Mouse (Mus musculus) Muller cell, postnatal 12 days (primary cell): ENCODE data around the gene Rhbdf1.
A peak's percentile ranks its signal among the peaks of the same experiment; 100 is the strongest.
"Not testable (repeated sequence)": the region's sequence is repeated elsewhere in the genome, so short reads cannot be mapped to it uniquely, and the experiment has no call there.

Experiments used
- DNase-seq: peaks from one replicate; pipeline ENCODE4 v3.0.0-alpha.2; 2015; ENCODE audit errors: inconsistent ontology term

The Rhbdf1 gene

DNA sequence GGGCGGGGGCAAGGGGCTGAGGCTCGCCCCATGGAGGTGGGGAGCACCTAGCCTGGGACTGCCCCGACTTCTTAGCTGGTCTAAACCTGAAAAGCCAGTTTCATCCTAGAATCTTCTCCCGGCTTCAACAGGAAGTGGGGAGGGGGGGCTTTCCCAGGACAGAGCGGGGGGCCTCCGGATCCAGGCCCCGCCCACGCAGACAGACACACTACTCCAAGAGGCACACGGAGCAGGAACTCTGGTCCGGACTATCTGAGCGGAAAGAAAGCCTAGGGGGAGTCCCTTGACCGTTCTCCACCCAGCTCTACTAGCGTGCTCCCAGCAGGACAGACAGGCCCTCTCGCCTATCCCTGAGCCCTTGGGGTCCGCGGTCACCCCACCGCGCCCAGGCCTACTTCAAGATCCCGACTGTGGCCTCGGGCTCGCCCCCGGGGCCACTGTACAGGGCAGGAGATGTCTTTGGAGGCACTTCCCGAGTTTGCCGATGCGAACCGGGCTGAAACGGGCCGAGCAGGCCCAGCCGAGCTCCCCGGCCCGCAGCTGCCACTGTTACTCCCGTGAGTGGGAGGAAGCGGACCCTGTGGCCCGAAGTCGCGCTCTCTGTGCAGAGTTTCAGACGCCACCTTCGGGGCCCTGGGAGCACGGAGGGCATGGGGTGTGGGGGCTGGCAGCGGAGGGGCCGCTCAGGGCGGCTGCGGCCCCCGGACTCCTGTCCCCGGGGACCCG, 712 bp downstream of the Rhbdf1 start:
- DNase-seq = peak; percentile 83

DNA sequence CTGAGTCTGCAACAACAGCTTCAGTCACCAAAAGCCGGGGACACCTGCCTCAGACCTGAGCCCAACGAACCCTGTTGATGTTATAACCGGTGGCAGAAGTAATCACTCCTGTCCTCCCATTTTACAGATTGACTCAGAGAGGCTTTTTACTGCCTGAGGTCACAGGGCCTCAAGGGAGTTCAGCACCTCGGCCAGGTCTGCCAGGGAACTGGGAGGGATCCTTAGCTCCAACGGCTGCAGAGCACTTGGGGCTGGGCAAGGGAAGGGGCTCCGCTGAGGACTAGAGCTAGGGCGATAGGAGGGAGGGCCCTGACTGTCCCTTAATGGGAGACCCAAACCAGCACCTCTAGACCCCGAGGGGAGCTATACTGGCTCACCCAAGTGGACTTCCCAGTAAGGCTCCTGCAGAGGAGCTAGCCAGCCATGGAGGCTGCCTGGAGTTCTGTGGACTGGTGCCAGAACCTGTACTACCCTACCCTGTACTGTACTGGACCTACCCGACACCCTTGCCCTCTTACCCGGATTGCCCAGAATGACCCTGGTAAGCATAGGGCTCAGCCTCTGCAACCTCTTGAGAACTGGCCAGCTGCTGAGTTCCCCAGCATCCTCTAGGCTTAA, 1.4 kb downstream of the Rhbdf1 start:
- no peak for DNase-seq

DNA sequence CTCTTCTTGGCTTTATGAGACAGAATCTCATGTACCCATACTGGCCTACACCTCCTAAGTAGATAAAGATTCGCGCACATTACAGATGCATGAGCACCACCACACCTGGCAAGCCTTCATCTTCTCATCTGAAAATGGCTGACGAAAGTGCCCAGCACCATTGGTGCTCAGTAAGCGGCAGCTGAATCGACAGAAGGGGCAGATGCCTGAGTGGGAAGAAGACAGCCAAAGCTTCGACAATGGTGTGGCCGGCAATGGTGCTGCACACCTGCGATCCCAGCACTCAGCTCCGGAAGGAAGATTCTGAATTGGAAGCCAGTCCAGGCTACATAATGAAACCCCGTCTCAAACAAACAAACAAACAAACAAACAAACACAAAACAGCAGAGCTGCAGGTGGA, 2.8 kb downstream of the Rhbdf1 start:
- no peak for DNase-seq

DNA sequence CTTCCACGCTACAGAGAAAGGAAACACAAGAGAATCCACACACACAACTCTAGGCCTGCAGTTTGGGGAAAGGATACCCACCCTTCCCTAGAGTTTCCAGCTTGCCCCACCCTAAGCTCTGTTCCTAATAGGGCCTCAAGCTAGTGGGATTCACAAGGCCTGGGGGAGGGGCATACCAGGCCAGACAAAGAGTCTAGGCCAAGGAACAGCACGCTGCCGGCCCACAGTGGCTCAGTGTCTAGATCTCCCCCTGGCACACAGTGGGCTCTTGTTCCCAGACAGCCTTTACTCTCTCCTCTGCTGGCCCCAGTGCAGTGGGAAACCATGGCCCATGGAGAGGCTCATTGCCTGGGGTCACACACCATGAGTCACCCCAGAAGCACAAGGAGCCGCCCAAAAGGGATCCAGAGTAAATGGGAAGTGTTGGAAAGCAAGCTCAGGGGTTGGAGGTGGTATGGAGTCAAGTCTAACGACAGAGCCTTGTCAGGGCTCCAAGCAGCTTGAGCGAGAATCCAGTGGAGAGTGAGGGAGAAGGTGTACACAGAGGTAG, 3.5 kb downstream of the Rhbdf1 start:
- DNase-seq = peak; percentile 87

DNA sequence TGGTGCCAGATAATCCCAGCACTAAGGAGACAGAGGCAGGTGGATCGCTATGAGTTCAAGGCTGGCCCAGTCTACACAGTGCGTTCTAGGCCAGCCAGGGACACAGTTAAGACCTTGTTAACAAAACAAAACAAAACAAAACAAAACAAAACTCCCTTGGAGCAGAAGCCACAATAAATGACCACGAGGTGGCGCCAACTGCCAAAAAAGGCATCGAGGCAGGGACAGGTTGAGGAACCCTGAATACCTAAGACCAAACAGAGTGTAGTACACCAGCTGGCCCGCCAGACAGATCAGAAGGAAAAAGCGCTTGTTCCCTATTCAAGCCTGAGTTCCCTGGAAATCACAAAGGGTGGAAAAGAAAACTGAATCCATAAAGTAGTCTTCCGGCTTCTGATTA, 5.2 kb downstream of the Rhbdf1 start:
- peak; percentile 60 for DNase-seq

DNA sequence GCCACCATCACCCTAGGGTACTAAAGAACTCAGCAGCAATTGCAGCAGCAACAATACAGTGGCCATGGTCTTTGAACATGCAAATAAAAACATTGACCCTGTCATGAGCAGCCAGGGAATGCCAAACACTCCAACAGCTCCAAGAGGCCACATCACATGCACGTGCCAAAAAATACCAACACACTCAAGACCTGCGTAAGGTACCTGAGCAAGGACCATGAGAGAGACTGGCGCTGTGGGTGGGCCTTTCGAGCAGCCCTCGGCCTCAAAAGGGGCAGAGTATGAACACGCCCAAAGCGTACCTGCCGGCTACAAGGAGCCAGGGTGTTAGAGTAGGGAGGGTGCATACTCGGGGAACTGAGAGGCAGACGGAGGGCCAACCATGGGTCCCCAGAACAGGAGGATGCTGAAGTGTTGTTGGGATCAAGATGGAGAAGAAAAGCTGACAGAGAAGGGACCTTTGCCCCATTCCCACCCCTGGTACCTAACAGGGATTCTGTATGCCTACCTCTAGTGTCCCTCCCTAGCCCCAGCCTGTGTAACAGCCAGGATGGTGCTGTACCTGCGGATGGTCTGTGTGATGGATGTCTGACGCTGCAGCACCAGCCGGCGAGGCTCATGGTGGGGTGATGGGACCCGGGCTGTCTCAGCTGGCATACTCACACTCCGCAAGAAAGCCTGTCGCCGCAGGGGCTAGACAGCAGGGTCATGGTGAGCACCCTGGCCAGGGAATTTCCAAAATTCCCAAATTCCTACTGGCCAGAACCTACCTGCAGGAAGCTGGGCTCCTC, 6.5 kb downstream of the Rhbdf1 start:
- no peak for DNase-seq

DNA sequence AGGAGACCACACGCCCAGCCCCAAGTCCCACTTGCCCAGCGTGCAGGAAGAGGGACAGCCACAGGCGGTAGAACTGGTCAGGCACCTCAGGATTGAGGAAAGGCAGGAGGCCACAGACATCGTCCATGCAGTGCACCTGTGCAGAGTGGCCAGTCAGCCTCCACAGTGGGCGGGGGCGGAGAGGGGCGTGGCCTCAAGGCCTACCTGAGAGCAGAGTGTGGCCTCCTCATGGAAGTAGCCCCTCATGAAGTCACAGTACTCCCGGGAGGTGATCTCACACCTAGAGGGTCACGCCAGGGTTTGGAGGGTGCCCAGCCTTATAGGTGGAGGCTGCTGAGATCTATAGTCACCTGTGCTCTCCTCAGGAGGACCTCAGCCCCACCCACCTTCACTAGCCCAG, 11.5 kb downstream of the Rhbdf1 start:
- no peak for DNase-seq

DNA sequence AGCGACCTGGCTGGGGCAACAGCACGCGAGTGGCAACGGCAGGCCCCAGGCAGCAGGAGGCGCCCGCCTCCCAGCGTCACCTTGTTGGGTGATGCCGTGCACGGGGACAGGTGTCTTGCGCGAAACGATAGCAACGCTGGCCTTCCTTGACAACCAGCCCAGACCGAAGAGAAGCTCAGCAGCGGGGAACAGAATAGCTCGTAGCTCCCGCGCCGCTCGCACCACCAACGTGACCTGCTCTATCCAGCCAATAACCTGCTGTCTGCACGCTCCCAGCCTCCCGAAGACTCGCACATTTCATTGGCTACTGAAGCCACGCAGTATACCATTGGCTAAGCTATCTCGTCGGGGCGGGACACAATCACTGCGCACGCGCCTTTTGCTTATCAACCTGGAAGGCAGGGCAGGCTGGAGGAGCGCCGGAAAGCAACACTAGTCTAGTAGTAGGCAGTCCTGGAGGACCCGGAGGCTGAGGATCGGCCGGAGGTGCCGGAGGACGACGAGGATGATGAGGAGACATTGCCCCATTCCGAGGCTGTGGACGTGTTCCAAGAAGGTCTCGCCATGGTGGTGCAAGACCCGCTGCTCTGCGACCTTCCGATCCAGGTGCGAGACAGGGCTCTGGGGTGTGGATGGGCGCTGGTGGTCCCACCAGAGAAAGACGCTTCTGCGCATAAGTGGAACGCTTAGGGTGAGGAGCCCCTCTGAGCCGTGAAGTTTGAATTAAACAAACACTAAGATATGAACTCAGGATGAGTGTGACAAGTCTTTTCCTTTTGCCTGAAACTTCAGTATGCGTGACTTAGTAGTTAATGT, 16.8 kb downstream of the Rhbdf1 start, which contains the start of gene Snrnp25:
Snrnp25 (plus strand) TSS at position 358 of the 816 bp plus-strand sequence.
- DNase-seq = peak; percentile 95

DNA sequence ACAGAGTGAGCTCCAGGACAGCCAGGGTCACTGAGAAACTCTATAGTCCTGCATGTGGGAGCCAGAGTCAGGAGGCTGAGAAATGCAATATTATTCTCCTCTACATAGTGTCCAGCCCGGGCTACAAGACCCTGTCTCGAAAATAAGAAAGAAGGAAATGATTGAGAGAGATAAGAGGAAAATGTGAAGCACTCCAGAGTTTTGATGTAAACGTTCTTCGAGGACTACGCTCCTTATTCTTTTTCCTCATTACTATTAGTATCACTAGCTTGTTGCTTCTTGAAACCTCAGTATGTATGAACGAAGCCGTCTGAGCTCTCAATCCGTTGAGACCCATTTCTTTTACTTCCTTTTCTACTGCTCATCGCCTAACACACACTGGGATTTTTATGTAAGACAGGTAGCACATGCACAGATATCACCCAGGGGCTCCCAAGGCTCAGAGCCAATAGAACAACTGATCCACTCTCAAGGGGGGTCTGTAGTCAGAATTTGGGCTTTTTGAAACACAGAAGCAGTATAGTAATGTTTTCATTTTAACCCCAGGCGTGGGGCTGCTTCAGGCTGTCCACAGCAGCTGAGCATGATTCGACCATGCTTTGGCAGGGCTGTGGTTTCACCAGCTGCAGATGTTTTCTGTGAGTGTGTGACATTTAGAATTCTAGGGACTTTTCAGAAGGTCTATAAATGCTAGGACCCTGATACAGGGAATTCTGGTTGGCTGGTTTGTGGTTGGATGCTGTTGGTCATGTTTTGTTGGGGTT, 20.0 kb downstream of the Rhbdf1 start:
- no peak for DNase-seq

DNA sequence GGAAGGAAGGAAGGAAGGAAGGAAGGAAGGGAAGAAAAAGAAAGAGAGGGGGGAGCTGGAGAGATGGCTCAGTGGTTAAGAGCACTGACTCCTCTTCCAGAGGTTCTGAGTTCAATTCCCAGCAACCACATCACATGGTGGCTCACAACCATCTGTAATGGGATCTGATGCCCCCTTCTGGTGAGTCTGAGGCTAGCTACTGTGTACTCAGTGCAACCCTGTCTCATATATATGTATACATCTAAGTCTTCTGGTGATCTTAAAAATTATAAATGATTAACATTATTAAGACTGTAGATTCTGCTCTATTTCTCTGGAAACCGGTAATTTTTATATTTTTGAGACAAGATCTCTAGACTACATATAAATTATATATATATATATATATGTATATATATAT, 21.1 kb downstream of the Rhbdf1 start:
- not testable (repeated sequence) for DNase-seq

DNA sequence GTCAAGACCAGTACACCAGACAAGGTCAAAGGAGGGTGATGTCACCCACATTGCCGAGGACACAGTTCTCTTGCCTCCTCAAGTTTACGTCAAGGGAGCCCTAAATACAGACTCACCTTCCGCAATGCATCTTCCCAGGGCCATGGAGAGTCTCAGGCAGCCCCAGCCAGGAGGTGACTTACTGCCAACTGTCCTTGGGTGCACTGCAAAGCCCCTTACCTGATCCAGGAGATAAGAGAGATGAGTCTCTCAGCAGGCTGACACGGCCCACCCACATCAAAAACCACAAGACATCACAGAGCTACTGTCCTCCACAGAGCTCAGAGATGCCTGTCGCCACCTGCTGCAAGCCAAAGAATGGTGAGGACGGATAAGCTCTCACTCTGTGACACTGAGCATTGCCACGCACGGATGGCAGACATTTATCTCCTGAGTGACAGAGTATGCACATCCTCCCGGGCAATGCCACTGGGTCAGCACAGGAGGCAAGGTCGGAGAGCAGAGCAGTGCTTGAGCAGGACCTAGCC, 22.0 kb downstream of the Rhbdf1 start, which contains the start of gene Il9r:
Il9r (minus strand) TSS at position 205 of the 527 bp plus-strand sequence.
- no peak for DNase-seq

DNA sequence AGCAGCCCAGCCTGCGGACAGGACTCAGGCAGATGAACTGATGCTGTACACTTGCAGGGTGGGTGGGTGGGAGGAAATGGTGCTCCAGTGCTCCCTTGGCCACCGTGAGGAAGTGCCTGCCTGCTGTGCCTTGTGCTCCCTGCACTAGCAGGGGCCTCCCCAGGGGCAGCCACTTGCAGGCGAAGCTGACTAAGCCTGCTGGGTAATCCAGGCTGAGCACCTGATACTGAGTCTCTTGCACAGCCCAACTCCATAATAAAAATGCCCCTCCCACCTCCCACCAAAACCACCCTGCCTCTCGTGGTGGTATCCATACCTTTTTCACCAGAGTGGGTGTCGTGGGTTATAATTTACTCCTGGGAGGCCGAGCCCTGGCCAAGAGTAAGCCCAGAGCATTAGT, 22.9 kb downstream of the Rhbdf1 start:
- no peak for DNase-seq

DNA sequence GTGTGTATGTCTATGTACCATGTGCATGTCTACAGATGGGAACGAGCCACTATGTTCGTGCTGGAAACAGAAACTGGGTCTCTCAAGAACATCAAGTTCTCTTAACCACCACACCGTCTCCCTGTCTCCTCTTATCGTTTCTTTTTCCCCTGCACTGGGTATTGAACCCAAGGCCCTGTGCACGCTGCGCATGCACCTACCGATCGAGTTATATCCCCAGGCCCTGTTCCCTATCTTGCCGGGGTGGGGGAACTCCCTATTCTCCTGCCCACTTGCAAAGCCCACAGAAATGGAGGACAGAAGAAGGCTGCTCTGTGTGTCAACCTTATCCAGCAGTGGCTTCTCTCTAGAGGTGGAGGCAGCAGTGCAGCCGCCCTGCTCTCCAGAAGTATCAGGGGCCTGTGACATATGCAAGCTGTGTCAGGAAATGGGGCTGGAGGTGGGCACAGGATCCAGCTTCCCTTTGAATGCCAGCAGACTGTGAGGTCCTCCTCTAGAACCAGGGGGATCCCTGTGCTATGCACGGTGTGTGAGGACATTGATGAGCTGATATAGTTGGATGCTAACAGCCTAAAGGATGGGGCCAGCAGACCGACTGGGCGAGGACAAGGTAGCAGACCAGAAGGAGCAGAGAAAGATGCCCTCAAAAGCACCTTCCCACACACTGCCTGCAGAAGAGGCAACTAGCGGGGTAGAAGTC, 23.7 kb downstream of the Rhbdf1 start:
- no peak for DNase-seq

DNA sequence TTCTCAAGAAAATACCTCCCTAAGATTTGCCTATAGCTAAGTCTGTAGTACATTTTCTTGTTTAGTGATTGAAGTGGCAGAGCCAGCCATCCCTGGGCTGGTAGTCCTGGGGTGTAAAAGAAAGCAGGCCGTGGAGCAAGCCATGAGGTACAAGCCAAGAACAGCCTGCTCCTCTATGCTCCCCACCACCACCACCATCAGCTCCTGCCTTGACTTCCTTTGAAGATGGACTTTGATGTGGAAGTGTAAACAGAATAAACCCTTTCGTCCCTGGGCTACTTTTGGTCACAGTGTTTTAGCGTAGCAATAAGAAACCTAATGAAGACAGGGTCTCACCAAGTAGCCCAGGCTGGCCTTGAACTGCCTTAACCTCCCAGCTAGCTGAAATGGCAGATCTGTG, 24.3 kb downstream of the Rhbdf1 start:
- no peak for DNase-seq

DNA sequence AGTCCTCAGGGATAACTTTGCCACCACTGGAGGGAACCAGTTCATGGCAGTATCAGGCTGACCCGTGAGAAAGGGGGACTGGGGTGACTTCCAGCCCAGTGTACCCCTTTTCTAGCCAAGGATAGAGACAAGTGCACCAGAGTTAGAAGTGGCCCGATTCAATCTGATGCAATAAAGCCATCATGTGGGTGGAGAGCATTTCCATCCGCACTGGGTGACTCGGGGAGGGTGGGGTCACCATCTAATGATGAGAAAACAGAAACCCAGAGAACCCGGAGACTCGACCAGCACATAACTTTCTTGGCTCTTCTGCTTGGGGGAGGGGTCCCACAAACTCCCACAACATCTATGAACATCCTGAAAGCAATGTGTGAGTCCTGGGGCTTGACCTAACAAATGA, 25.4 kb downstream of the Rhbdf1 start:
- no peak for DNase-seq

DNA sequence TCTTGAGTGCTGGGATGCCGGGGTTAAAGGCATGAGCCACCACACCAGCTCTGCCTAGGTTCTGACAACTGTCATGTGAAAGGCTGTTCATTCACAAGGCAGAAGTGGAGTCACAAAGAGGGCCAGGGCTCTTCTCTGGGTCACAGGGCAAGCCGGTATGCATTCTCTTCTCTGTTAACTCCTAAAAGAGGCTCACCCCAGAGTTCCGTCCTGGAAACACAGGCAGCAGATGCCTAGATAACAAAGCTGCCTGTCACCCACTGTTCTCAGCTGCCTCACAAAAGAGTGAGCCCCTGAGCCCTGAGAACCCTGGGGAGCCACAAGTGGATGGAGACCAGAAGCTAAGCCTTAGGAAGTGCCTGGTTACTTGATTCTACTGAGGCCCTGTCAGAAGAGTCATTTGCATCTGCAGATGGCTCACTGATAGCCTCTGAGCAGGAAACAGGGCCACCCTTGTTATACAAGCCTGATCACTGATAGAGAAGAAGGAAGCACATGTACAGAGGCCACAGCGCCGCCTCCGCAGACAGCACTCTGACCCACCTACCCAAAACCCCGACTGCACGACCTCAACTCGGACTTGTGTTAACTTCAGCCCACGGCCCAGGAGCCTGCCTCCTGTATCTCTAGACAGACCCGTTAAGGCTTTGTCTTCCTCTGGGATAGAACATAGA, 26.1 kb downstream of the Rhbdf1 start:
- no peak for DNase-seq

DNA sequence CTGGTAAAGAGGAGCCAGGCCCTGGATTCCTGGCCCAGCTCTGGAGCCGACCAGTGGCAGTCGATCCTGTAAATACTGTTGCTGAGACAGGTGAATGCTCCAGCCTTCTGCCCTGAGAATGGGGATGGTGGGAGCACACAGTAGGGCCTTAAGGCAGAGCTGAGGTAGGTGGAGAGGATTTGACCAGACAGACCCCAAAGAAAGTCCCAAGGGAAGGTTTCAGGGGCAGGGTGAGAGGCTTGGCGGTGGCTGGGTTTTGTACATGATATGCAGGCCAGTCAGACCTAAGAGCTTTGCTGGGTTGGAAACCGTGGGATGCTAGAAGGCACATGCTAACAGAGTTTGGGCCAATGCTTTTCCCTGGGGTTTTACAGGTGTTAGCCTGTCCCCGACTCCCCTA, 27.5 kb downstream of the Rhbdf1 start:
- no peak for DNase-seq

DNA sequence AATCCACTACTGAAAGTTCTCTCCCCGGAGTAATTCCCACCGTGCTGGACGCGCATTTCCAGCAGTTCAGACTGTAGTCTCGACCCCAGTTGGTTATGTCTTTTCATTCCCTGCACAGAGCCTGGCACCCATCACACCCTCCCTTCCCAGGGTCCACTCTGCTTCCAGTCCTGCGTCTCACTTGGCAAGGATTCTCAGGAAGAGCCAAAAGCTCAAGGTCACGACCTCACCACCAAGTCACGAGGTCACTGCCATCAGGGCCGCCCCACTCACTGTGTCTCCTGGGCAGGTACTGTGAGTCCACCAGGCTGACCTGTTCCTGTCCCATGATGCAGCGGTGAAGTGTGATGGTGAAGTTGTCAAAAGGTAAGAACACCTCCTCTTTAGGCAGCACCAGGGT, 28.0 kb downstream of the Rhbdf1 start:
- DNase-seq = no peak

DNA sequence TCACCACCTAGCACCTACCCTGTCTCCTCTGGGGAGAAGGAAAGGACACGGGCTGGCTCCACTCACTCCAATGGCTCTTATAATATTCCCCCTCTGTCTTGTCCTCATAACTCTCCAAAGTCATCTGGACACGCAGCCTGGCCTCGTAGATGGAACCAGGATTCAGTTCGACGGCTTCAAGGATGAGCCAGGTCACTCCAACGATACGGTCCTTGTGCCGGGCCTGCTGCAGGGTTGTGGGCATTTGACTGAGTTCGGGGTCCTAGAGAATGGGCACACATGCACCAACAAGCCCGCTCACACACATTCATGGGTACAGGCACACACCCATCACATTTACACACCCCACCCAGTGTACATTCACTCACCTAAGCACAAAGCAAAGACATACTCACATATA, 28.9 kb downstream of the Rhbdf1 start:
- DNase-seq = no peak
